Mouse (Mus musculus): ENCODE results near the gene Ak5.
A peak's percentile ranks its signal among the peaks of the same experiment; 100 is the strongest.

The Ak5 gene

GRCm38 (mm10) chr3:152509268-152509667 is 158.9 kb downstream of the Ak5 start:
- DNase-seq, result no peak

GRCm38 (mm10) chr3:152508419-152508993 is 159.7 kb downstream of the Ak5 start:
- no peak for DNase-seq

GRCm38 (mm10) chr3:152507900-152508299 is 160.3 kb downstream of the Ak5 start:
- DNase-seq, result no peak

- DNase-seq, result no peak
These were observed 169.0 kb downstream of the Ak5 start for GRCm38 (mm10) chr3:152498968-152499696.

GRCm38 (mm10) chr3:152497842-152498241 is 170.3 kb downstream of the Ak5 start:
- DNase-seq, result no peak

- DNase-seq, result no peak
These were observed 171.1 kb downstream of the Ak5 start for GRCm38 (mm10) chr3:152497084-152497483.

- no peak for DNase-seq
These were observed 172.7 kb downstream of the Ak5 start for GRCm38 (mm10) chr3:152495415-152495898.

- no peak for DNase-seq
These were observed 173.3 kb downstream of the Ak5 start for GRCm38 (mm10) chr3:152494667-152495360.

- DNase-seq, result no peak
These were observed 174.3 kb downstream of the Ak5 start for GRCm38 (mm10) chr3:152493813-152494212.

- no peak for DNase-seq
These were observed 175.9 kb downstream of the Ak5 start for GRCm38 (mm10) chr3:152492241-152492640.

- DNase-seq, result no peak
These were observed 177.7 kb downstream of the Ak5 start for GRCm38 (mm10) chr3:152490423-152490822.

GRCm38 (mm10) chr3:152488964-152489363 is 179.2 kb downstream of the Ak5 start:
- DNase-seq, result no peak

- DNase-seq, result no peak
These were observed 184.0 kb downstream of the Ak5 start for GRCm38 (mm10) chr3:152484206-152484605.

- DNase-seq, result no peak
These were observed 184.4 kb downstream of the Ak5 start for GRCm38 (mm10) chr3:152483800-152484199.

- DNase-seq, result no peak
These were observed 186.0 kb downstream of the Ak5 start for GRCm38 (mm10) chr3:152482182-152482581.

GRCm38 (mm10) chr3:152480336-152480735 is 187.8 kb downstream of the Ak5 start:
- DNase-seq, result no peak

- DNase-seq, result no peak
These were observed 189.3 kb downstream of the Ak5 start for GRCm38 (mm10) chr3:152478599-152479435.

GRCm38 (mm10) chr3:152477796-152478527 is 190.2 kb downstream of the Ak5 start:
- peak; percentile 51 to 64 for DNase-seq

GRCm38 (mm10) chr3:152475894-152476293 is 192.3 kb downstream of the Ak5 start:
- DNase-seq, result no peak

- no peak for DNase-seq
These were observed 192.9 kb downstream of the Ak5 start for GRCm38 (mm10) chr3:152475278-152475669.

GRCm38 (mm10) chr3:152474582-152475277 is 193.4 kb downstream of the Ak5 start:
- peak; percentile 37 to 68 for DNase-seq

All from cerebellum, postnatal 25 days (tissue).